Mouse (Mus musculus): Measurements from ENCODE around the gene Wars. TPM values are rescaled to one million over a fixed set of nuclear protein-coding genes. Genes with fewer than 3 reads are reported as not detected.

Wars gene
- polyA plus RNA-seq, 1 experiment from 2014 or later = 84.0 TPM

GRCm38 (mm10) chr12:108928249-108928648 is 34.3 kb upstream of the Wars start:
- Histone ChIP-seq H3K27me3 (replicated peaks; ENCODE audit: insufficient read depth, low read length) (no peaks in the 10 kb centered on the region), H3K4me1 (ENCODE audit: insufficient read depth, low read depth, low read length) (no peaks in the 10 kb centered on the region), H3K4me3 (ENCODE audit: low read depth, low read length) (no peak overlapping the region), H3K27ac (ENCODE audit: low read length) (no peak overlapping the region), H3K4me2 (replicated peaks; ENCODE audit: low read depth, low read length) (no peak overlapping the region), H3K9me3 (ENCODE audit: low read length) (no peaks in the 10 kb centered on the region), H3K9ac (replicated peaks; ENCODE audit: low read depth) (no peak overlapping the region), H3K36me3 (ENCODE audit: insufficient read depth, low read length) (no peaks in the 10 kb centered on the region)
- ATAC-seq (no peak), DNase-seq (ENCODE audit: low spot score) (no peak)
- WGBS = 83% methylated on average over 2 of the region's 2 CpGs
- TF ChIP-seq CTCF (IDR thresholded peaks at IDR 0.05) (no peak), EP300 (IDR thresholded peaks at IDR 0.05) (no peak)

GRCm38 (mm10) chr12:108926606-108927111 is 32.7 kb upstream of the Wars start:
- DNase-seq (ENCODE audit: low spot score) (no peak), ATAC-seq (no peak)
- Histone ChIP-seq H3K9me3 (ENCODE audit: low read length) (no peaks in the 10 kb centered on the region), H3K9ac (replicated peaks; ENCODE audit: low read depth) (no peak overlapping the region), H3K4me1 (ENCODE audit: insufficient read depth, low read depth, low read length) (no peaks in the 10 kb centered on the region), H3K27ac (ENCODE audit: low read length) (no peak overlapping the region), H3K4me3 (ENCODE audit: low read depth, low read length) (no peak overlapping the region), H3K4me2 (replicated peaks; ENCODE audit: low read depth, low read length) (no peak overlapping the region), H3K27me3 (replicated peaks; ENCODE audit: insufficient read depth, low read length) (no peaks in the 10 kb centered on the region), H3K36me3 (ENCODE audit: insufficient read depth, low read length) (no peaks in the 10 kb centered on the region)
- no peak for TF ChIP-seq EP300 (IDR thresholded peaks at IDR 0.05)
- no peak for TF ChIP-seq CTCF (IDR thresholded peaks at IDR 0.05)
- 59% methylated on average over 9 of the region's 11 CpGs for WGBS

DNA sequence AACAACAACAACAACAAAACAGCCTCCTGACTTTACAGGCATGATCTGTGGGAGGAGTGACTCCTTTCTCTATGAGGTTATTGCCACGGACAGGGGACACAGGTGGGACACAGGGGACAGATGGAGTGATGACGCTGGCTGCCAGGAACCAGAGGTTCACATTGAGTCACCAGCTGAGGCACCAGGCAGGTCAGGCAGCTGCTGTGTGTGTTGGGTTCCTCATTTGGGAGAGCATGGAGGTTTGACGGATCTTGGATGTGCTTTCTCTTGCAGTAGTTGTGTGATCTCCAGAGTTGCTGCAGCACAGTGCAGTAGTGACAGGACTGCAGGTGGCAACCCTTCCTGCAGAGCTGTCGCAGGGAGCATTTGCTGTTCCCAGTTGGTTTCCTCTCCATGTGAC is 24.8 kb upstream of the Wars start:
- DNase-seq (ENCODE audit: low spot score) (no peak), ATAC-seq (no peak)
- Histone ChIP-seq H3K4me2 (replicated peaks; ENCODE audit: low read depth, low read length) (no peak overlapping the region), H3K4me1 (ENCODE audit: insufficient read depth, low read depth, low read length) (no peaks in the 10 kb centered on the region), H3K27ac (ENCODE audit: low read length) (no peak overlapping the region), H3K27me3 (replicated peaks; ENCODE audit: insufficient read depth, low read length) (no peaks in the 10 kb centered on the region), H3K36me3 (ENCODE audit: insufficient read depth, low read length) (no peaks in the 10 kb centered on the region), H3K9me3 (ENCODE audit: low read length) (no peaks in the 10 kb centered on the region), H3K9ac (replicated peaks; ENCODE audit: low read depth) (no peak overlapping the region), H3K4me3 (ENCODE audit: low read depth, low read length) (no peak overlapping the region)
- WGBS = 63% methylated on average over 4 of the region's 4 CpGs
- TF ChIP-seq CTCF (IDR thresholded peaks at IDR 0.05) (no peak), EP300 (IDR thresholded peaks at IDR 0.05) (no peak)

- H3K27ac ChIP-seq (ENCODE audit: low read length) = no peak overlapping the region
- 79% methylated on average over 9 of the region's 9 CpGs for WGBS
- no peaks in the 10 kb centered on the region for H3K36me3 ChIP-seq (ENCODE audit: insufficient read depth, low read length)
- H3K4me2 ChIP-seq (replicated peaks; ENCODE audit: low read depth, low read length) = no peak overlapping the region
- ATAC-seq (no peak), DNase-seq (ENCODE audit: low spot score) (no peak)
- no peaks in the 10 kb centered on the region for H3K4me1 ChIP-seq (ENCODE audit: insufficient read depth, low read depth, low read length)
- H3K9me3 ChIP-seq (ENCODE audit: low read length) = no peaks in the 10 kb centered on the region
- H3K27me3 ChIP-seq (replicated peaks; ENCODE audit: insufficient read depth, low read length) = no peaks in the 10 kb centered on the region
- no peak overlapping the region for H3K4me3 ChIP-seq (ENCODE audit: low read depth, low read length)
- TF ChIP-seq CTCF (IDR thresholded peaks at IDR 0.05) = no peak
- TF ChIP-seq EP300 (IDR thresholded peaks at IDR 0.05) = no peak
- H3K9ac ChIP-seq (replicated peaks; ENCODE audit: low read depth) = no peak overlapping the region
Measured at GRCm38 (mm10) chr12:108917509-108917908, 23.5 kb upstream of the Wars start.

DNA sequence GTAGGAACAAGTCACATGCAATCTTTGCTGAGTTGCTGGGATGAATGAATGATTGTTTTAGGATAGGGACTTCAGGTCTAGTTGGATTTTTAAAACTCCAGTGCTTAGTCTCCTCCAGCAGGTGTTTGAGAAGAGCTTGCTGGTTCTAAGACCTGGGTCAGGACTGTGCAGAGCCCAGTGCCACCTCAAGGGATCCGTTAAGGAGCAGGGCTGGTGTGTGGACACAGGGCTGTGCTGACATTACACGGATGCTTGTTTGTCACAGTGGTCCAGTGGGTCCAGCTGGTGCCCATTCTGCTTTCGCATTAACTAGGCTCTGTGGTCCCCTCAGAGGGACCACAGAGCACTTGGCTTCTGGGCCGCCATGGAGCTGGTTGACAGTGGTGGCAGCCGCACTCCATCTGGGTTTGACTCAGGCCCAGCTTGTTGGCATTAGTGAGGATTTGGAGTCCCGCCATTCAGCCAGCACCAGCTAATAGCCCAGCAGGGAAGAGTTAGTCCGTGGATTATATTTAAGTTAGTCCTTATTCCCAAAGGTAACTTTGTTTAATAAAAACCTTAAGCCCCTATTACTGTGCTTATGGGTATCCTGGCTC is 22.6 kb upstream of the Wars start:
- no peaks in the 10 kb centered on the region for H3K9me3 ChIP-seq (ENCODE audit: low read length)
- H3K27me3 ChIP-seq (replicated peaks; ENCODE audit: insufficient read depth, low read length) = no peaks in the 10 kb centered on the region
- H3K9ac ChIP-seq (replicated peaks; ENCODE audit: low read depth) = no peak overlapping the region
- H3K27ac ChIP-seq (ENCODE audit: low read length) = no peak overlapping the region
- WGBS = 80% methylated on average over 7 of the region's 7 CpGs
- DNase-seq (ENCODE audit: low spot score) (no peak), ATAC-seq (no peak)
- H3K4me3 ChIP-seq (ENCODE audit: low read depth, low read length) = no peak overlapping the region
- no peak for TF ChIP-seq CTCF (IDR thresholded peaks at IDR 0.05)
- no peak for TF ChIP-seq EP300 (IDR thresholded peaks at IDR 0.05)
- H3K4me2 ChIP-seq (replicated peaks; ENCODE audit: low read depth, low read length) = no peak overlapping the region
- no peaks in the 10 kb centered on the region for H3K4me1 ChIP-seq (ENCODE audit: insufficient read depth, low read depth, low read length)
- no peaks in the 10 kb centered on the region for H3K36me3 ChIP-seq (ENCODE audit: insufficient read depth, low read length)

GRCm38 (mm10) chr12:108915893-108916292 is 21.9 kb upstream of the Wars start:
- Histone ChIP-seq H3K4me3 (ENCODE audit: low read depth, low read length) (no peak overlapping the region), H3K36me3 (ENCODE audit: insufficient read depth, low read length) (no peaks in the 10 kb centered on the region), H3K9ac (replicated peaks; ENCODE audit: low read depth) (no peak overlapping the region), H3K27me3 (replicated peaks; ENCODE audit: insufficient read depth, low read length) (no peaks in the 10 kb centered on the region), H3K4me2 (replicated peaks; ENCODE audit: low read depth, low read length) (no peak overlapping the region), H3K9me3 (ENCODE audit: low read length) (no peaks in the 10 kb centered on the region), H3K4me1 (ENCODE audit: insufficient read depth, low read depth, low read length) (no peaks in the 10 kb centered on the region), H3K27ac (ENCODE audit: low read length) (no peak overlapping the region)
- TF ChIP-seq CTCF (IDR thresholded peaks at IDR 0.05) (no peak), EP300 (IDR thresholded peaks at IDR 0.05) (no peak)
- no peak for ATAC-seq
- 41% methylated on average over 6 of the region's 6 CpGs for WGBS
- DNase-seq (ENCODE audit: low spot score) = no peak
